Mouse (Mus musculus) kidney, postnatal 14 days (tissue): ENCODE measurements around the gene Plekha4.
"Not testable (repeated sequence)": the region's sequence is repeated elsewhere in the genome, so short reads cannot be mapped to it uniquely, and the experiment has no call there.

Experiments
- DNase-seq: peaks from one replicate; pipeline ENCODE4 v3.0.0; 2022; ENCODE audit warnings: mixed read lengths

Gene Plekha4

GRCm38 (mm10) chr7:45525809-45526473 is at the start of gene Plekha4, which contains the start of gene Ppp1r15a:
Gene Plekha4 (plus strand): TSS chr7:45526330.
Gene Ppp1r15a (minus strand): TSS chr7:45526268.
- DNase-seq = peak; percentile 96

DNA sequence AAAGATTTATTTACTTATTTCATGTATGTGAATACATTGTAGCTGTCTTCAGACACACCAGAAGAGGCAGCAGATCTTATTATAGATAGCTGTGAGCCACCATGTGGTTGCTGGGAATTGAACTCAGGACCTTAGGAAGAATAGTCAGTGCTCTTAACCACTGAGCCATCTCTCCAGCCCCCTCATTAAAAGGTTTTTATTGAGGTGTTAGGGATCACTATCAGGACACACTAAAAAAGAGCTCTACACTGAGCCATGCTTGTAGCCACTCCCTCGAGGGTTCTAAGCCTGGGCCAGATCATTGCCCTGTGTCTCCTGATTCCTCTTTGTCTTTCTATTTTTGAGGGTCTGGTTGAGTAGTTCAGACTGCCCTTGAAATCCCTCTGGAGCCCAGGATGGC is 49.7 kb upstream of the Plekha4 start:
- no peak for DNase-seq

- peak; percentile 75 for DNase-seq
Measured at GRCm38 (mm10) chr7:45477003-45477402, 49.1 kb upstream of the Plekha4 start.

GRCm38 (mm10) chr7:45478774-45479173 is 47.4 kb upstream of the Plekha4 start:
- DNase-seq = no peak

GRCm38 (mm10) chr7:45480310-45480709 is 45.8 kb upstream of the Plekha4 start:
- not testable (repeated sequence) for DNase-seq

DNA sequence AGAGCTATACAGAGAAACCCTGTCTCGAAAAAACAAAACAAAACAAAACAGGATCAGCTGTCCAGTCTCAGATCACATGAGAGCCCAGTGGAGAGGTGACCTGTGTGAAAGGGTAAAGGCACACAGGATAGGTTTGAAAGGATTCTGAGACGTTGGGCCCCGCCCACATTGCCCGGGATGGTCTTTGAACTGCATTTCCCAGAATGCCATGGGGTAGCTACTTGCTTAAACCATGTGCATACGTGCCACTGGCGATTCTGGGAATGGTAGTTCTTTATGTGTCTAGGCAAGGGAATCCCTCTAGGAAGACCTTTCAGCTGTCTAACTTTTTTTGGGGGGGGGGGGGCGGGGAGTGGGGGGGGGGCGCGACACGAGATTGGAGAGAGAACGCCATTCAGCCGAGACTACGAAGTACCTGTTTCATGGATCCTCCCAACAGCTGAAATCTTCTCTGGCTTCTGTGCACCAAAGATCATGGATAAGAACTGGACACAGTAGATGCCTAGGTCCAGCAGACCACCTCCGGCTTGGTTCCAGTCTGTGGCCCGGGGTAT is 44.7 kb upstream of the Plekha4 start, which contains the start of gene Tulp2:
Gene Tulp2 (plus strand): TSS at position 504 of the 554 bp plus-strand sequence.
- DNase-seq = peak; percentile 84

DNA sequence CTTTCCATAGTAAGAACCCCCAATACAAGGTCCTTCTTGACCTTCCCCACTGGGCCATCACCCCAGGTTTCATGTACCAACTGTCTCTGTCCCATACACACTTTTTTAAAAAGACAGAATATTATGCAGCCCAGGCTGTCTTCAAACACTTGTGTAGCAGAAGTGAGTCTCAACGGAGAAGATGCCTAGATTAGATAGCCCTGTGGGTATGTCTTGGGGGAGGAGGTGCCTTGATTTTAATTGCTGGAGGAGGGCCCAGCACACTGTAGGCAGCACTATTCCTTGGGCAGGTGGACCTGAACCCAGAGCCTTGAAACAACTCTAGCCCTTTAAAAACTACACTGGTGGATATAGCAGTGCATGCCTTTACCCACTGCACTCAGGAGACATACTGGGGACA is 44.0 kb upstream of the Plekha4 start:
- DNase-seq = no peak

GRCm38 (mm10) chr7:45484985-45485384 is 41.1 kb upstream of the Plekha4 start:
- DNase-seq = not testable (repeated sequence)

- no peak for DNase-seq
Measured at GRCm38 (mm10) chr7:45486158-45486557, 40.0 kb upstream of the Plekha4 start.

DNA sequence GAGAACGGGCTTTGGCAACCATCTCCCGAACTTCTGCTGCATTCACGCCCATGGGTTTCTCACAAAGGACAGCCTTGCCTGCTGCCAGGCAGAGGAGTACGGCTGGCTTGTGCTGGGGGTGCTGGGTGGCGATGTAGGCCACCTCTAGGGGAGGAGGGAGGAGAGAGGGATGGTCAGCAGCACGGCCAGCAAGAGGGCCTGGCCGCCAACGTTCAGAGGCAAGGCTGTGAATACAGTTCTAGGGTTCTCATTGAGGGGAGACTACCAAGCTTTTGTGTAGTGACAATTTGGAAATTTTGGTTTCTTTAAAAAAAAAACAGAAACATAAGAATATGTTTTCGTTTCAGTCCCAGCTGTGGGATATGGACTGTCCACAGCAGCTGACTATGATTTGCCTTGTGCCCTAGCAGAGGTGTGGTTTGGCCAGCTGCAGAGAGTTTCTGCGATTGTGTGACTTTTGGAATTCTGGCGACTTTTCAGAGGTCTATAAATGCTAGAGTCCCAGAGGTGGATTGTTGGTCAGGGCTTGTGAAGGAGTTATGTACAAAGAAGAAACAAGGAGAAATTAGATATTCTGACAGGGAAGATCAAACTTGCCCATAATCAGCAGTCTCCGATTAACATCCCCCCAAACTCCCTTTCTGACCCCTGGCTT is 39.2 kb upstream of the Plekha4 start, which contains the start of gene Gm45808:
Gene Gm45808 (minus strand): TSS at position 51 of the 655 bp plus-strand sequence.
- no peak for DNase-seq

- DNase-seq = no peak
Measured at GRCm38 (mm10) chr7:45487861-45488292, 38.3 kb upstream of the Plekha4 start.

- peak; percentile 75 for DNase-seq
Measured at GRCm38 (mm10) chr7:45488293-45489204, 37.6 kb upstream of the Plekha4 start, which contains the start of gene Dhdh. Gene Dhdh (minus strand): TSS chr7:45488805.

DNA sequence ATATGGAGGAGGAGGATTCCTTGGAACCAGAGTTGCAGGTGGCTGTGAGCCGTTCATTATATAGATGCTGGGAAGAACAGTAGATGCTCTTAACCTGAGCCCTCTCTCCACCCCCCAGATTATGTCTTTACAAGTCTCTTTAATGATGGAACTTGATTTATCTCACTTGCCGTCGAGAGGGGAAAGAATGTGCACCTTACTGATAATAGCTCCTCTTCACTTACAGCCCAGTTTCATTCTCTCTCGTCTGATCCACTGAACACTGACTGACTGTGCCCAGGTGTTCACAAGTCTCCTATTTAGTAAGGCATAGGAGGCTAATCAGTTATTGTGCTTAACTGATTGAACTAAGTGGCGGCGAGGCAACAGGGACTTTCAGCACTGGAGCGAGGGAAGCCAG is 36.6 kb upstream of the Plekha4 start:
- DNase-seq = no peak

DNA sequence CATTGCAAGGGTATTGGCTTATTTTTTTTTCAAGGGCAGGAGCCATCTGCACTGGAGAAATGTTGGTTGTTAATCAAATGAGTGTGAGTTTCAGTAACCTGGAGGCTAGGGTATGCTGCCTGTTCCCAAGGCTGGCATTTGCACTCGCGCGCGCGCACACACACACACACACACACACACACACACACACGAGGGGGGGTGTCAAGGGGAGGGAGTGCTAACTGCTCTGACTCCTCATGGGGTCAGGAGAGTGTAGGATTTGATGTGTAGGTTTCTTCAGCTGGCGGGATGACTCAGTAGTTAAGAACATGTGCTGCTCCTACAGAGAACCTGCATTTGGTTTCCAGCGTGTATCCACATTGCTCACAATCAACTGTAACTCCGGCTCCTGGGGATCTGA is 35.3 kb upstream of the Plekha4 start:
- DNase-seq = peak; percentile 17

DNA sequence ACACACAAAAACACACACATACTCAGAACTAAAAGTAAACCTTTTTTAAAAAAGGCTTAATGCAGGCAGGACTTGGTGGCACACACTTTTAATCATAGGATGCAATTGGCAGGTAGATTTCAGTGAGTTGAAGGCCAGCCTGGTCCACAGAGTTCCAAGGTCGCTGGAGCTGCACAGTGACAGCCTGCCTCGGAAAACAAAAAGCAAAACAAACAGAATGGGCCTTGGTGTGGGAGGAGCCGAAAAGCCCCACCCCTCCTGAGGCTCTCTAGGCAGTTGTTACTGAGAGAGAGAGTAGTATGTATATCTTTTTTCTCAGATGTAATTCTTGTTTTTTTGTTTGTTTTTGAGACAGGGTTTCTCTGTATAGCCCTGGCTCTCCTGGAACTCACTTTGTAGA is 34.9 kb upstream of the Plekha4 start:
- peak; percentile 59 for DNase-seq

GRCm38 (mm10) chr7:45492225-45492844 is 33.8 kb upstream of the Plekha4 start:
- DNase-seq = no peak

GRCm38 (mm10) chr7:45492951-45493350 is 33.2 kb upstream of the Plekha4 start:
- DNase-seq = no peak

DNA sequence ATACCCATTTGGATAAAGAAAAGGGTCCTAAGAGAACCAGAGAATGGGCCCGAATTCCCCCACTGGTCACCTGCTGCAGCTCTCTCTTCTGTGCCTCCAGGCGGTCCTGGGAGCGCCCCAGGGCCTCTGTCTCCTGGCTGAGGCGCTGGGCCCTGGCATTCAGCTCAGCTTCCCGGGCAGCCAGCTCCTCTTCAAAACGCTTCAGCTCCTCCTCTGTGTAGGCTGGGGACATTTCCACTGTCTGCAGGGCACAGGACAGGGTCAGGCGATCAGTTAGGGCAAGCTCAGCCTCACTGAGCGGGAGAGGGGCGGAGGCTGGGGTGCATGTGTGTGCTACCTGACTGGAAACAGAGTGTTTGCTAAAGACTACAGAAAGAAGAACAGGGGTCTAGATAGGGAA is 31.6 kb upstream of the Plekha4 start:
- no peak for DNase-seq

DNA sequence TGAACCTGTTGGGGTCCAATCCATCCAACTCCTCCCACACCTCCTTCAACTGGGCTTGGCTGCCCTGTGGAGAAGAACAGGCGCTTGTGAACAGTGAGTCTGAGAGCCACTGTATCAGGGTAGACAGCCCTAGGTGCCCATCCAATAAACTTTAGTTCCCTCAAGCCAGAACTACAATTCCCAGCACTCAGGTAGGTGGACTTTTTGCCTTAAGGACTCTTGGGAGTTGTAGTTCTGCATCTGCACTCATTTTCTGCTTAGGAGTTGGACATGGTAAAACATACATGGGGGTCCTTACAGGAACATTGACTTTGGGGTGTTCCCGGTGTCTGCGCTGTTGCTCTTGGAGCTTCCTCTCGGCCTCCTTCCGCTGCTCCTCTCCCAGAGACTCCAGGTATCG is 27.7 kb upstream of the Plekha4 start:
- DNase-seq = no peak

DNA sequence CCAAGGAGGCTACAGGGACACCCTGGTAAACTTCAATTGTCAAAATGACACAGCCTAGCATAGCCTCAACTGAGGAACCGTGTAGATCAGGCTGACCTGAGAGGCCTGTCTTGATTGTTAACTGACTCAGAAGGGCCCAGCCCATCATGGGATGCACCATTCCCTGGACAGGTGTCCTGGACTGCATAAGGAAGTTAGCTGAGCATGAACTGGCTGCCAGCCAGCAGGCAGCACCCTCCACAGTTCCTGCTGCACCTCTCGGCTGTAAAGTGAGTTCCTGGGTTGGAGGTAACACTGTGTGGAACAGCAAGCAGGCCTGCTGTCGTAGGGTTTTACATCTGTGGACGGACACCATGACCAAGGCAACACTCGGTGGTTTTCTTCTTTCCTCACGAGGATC is 18.5 kb upstream of the Plekha4 start:
- peak; percentile 51 for DNase-seq

DNA sequence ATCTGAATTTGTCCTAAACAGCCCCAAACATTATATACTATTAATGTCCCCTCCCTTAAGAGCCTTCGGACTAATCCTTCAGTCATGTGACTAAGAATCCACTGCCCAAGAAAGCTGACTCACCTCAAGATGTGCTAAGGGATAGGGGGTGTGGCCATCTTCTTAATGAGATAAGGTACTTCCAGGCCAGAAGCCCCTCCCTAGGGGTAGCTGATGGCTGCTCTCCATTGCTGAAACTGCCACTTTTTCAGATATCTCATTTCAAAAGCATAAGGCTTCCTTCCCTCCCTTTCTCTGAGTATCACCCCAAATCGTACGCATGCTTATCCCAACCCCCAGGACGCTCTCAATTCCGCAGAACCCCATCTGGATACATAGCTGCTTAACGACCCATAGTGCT is 17.6 kb upstream of the Plekha4 start:
- DNase-seq = no peak

DNA sequence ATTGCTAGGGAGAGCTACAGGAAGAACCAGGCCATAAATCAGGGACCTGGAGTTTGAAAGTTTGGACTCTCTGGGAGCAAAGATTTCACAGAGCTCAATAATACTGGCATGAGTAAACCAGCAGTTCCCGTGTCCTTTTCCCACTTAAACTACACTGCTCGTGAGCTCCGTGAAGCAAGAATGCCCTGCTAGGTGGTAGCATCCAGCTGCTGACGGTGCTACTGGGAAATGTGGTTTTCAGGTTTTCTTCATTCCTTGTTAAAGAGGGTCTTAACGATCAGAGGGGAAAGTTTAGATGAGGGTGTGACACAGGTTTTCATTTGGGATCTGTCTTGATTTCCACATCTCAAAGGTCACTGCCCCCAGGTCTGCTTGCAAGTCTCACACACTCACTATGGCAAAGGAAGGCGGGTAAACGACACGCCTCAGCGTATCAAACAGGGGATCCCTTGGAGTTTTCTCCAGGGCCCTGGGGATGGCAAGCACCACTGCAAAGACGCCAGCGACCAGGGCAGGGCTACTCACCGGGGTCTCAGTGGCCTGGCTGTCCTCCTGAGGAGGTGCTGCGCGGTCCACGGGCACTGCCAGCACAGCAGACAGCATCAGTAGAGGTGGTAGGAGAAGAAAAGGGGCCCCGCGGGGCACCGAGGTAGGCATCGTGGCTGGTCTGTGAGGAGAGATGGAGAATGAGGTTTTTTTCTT is 16.8 kb upstream of the Plekha4 start:
- no peak for DNase-seq
